Mouse (Mus musculus): ENCODE results near the gene Serinc1.

- TF ChIP-seq POLR2A (IDR thresholded peaks at IDR 0.05; ENCODE audit: insufficient read depth, low read depth, low read length) (no peak), CTCF (IDR thresholded peaks at IDR 0.05; ENCODE audit: insufficient read depth, low read depth, low read length) (no peak)
Measured at GRCm38 (mm10) chr10:57531616-57532217, 613 bp downstream of the Serinc1 start.
